Mouse (Mus musculus): Measurements from ENCODE around the gene Ubap2. TPM values are rescaled to one million over a fixed set of nuclear protein-coding genes. Genes with fewer than 3 reads are reported as not detected.

Ubap2 gene
- polyA plus RNA-seq, 1 experiment from 2014 or later: 61.3 TPM

- no peak for ATAC-seq (ENCODE audit: insufficient number of reproducible peaks, insufficient read depth, low FRiP score, low read depth)
- Histone ChIP-seq H3K4me2 (replicated peaks; ENCODE audit: low read depth, low read length) (no peak overlapping the region), H3K4me1 (ENCODE audit: control insufficient read depth, insufficient read depth, low read length) (peaks cover under 1% of the 10 kb centered on the region; the same call in 1 of the 2 replicates), H3K27ac (ENCODE audit: low read length) (no peak overlapping the region), H3K9ac (replicated peaks; ENCODE audit: low read depth, low read length) (no peak overlapping the region), H3K27me3 (ENCODE audit: control insufficient read depth, insufficient read depth, low read length) (no peaks in the 10 kb centered on the region), H3K9me3 (ENCODE audit: control insufficient read depth, low read depth, low read length) (no peaks in the 10 kb centered on the region), H3K4me3 (ENCODE audit: low read depth, low read length) (no peak overlapping the region), H3K36me3 (ENCODE audit: control insufficient read depth, insufficient read depth, low read length) (peaks cover 34% of the 10 kb centered on the region)
- 87% methylated on average over 6 of the region's 6 CpGs for whole genome bisulfite sequencing
Measured at GRCm38 (mm10) chr4:41307406-41307805, 32.5 kb upstream of the Ubap2 start.

DNA sequence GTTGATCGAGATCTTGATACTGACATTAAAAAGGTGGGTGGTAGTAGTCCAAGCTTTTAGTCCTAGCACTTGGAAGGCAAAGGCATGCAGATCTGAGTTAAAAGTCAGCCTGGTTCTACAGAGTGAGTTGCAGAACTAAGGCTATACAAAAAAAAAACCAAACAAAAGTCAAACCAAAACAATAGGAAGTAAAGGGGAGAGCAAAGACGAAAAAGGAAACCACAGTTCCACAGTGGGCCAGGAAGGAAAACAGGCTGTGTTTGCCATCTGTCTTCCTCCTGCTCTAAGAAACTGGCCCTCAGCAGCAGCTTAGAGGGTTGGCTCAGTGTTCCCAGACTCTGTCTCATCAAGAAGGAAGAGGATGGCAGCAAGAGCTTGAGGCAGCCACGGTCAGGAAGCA is 29.4 kb upstream of the Ubap2 start:
- WGBS: 65% methylated on average over 3 of the region's 3 CpGs

GRCm38 (mm10) chr4:41303671-41304070 is 28.7 kb upstream of the Ubap2 start:
- ATAC-seq (ENCODE audit: insufficient number of reproducible peaks, insufficient read depth, low FRiP score, low read depth): no peak
- no peak overlapping the region for H3K9ac ChIP-seq (replicated peaks; ENCODE audit: low read depth, low read length)
- H3K4me3 ChIP-seq (ENCODE audit: low read depth, low read length): no peak overlapping the region
- H3K9me3 ChIP-seq (ENCODE audit: control insufficient read depth, low read depth, low read length): no peaks in the 10 kb centered on the region
- H3K27me3 ChIP-seq (ENCODE audit: control insufficient read depth, insufficient read depth, low read length): no peaks in the 10 kb centered on the region
- 89% methylated on average over 7 of the region's 7 CpGs for WGBS
- no peak overlapping the region for H3K4me2 ChIP-seq (replicated peaks; ENCODE audit: low read depth, low read length)
- no peaks in the 10 kb centered on the region for H3K4me1 ChIP-seq (ENCODE audit: control insufficient read depth, insufficient read depth, low read length)
- no peak overlapping the region for H3K27ac ChIP-seq (ENCODE audit: low read length)
- peaks cover 48% of the 10 kb centered on the region for H3K36me3 ChIP-seq (ENCODE audit: control insufficient read depth, insufficient read depth, low read length)

More for the DNA sequence above, 29.4 kb upstream of the Ubap2 start:
- Histone ChIP-seq H3K4me2 (replicated peaks; ENCODE audit: low read depth, low read length) (no peak overlapping the region), H3K4me1 (ENCODE audit: control insufficient read depth, insufficient read depth, low read length) (no peaks in the 10 kb centered on the region), H3K4me3 (ENCODE audit: low read depth, low read length) (no peak overlapping the region), H3K27me3 (ENCODE audit: control insufficient read depth, insufficient read depth, low read length) (no peaks in the 10 kb centered on the region), H3K36me3 (ENCODE audit: control insufficient read depth, insufficient read depth, low read length) (peaks cover 46% of the 10 kb centered on the region), H3K9ac (replicated peaks; ENCODE audit: low read depth, low read length) (no peak overlapping the region), H3K27ac (ENCODE audit: low read length) (no peak overlapping the region), H3K9me3 (ENCODE audit: control insufficient read depth, low read depth, low read length) (no peaks in the 10 kb centered on the region)
- no peak for ATAC-seq (ENCODE audit: insufficient number of reproducible peaks, insufficient read depth, low FRiP score, low read depth)

GRCm38 (mm10) chr4:41298976-41299375 is 24.0 kb upstream of the Ubap2 start:
- Histone ChIP-seq H3K27me3 (ENCODE audit: control insufficient read depth, insufficient read depth, low read length) (no peaks in the 10 kb centered on the region), H3K9ac (replicated peaks; ENCODE audit: low read depth, low read length) (no peak overlapping the region), H3K4me2 (replicated peaks; ENCODE audit: low read depth, low read length) (no peak overlapping the region), H3K27ac (ENCODE audit: low read length) (no peak overlapping the region), H3K36me3 (ENCODE audit: control insufficient read depth, insufficient read depth, low read length) (peaks cover 74% of the 10 kb centered on the region), H3K4me1 (ENCODE audit: control insufficient read depth, insufficient read depth, low read length) (no peaks in the 10 kb centered on the region), H3K4me3 (ENCODE audit: low read depth, low read length) (no peak overlapping the region), H3K9me3 (ENCODE audit: control insufficient read depth, low read depth, low read length) (no peaks in the 10 kb centered on the region)
- WGBS: 90% methylated on average over 5 of the region's 5 CpGs
- ATAC-seq (ENCODE audit: insufficient number of reproducible peaks, insufficient read depth, low FRiP score, low read depth): no peak

DNA sequence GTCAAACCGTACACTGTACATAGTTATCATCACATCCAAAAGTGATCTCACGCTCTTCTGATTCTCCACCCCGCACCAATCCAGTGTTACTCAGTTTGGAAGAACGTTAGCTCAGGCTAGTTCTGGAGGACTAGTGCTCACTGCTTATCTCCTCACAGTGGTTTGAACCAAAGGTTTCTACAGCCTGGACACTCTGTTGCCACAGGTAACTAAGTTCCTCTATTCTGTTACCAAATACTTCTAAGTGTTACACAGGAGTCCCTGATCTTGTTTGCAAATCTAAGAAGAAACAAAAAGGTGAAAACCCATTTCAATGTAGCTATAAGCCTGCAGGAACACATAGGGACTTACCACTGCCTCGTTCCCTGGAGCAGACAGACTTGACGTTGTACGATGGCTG is 21.0 kb upstream of the Ubap2 start:
- no peak overlapping the region for H3K9ac ChIP-seq (replicated peaks; ENCODE audit: low read depth, low read length)
- no peaks in the 10 kb centered on the region for H3K9me3 ChIP-seq (ENCODE audit: control insufficient read depth, low read depth, low read length)
- H3K4me2 ChIP-seq (replicated peaks; ENCODE audit: low read depth, low read length): no peak overlapping the region
- 95% methylated on average over 7 of the region's 7 CpGs for WGBS
- no peak overlapping the region for H3K27ac ChIP-seq (ENCODE audit: low read length)
- H3K27me3 ChIP-seq (ENCODE audit: control insufficient read depth, insufficient read depth, low read length): no peaks in the 10 kb centered on the region
- peaks cover 80% of the 10 kb centered on the region for H3K36me3 ChIP-seq (ENCODE audit: control insufficient read depth, insufficient read depth, low read length)
- H3K4me3 ChIP-seq (ENCODE audit: low read depth, low read length): no peak overlapping the region
- H3K4me1 ChIP-seq (ENCODE audit: control insufficient read depth, insufficient read depth, low read length): no peaks in the 10 kb centered on the region
- ATAC-seq (ENCODE audit: insufficient number of reproducible peaks, insufficient read depth, low FRiP score, low read depth): no peak

DNA sequence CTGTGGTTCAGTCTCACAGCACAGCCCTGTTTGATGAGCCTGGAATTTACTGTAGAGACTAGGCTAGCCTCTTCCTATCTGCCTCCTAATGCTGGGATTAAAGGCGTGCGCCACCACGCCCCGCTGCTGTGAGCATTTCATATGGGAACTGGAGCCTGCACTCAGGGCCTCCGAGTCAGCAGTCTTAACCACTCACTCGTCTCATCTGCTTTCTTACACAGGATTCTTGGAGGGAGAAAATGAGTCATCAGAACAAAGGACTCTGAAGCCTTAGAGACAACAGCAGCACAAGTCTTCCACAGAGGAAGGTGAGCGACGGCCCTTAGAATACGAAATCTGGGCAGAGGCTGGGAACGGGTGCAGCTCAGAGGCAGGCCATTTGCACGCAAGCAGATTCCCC is 20.6 kb upstream of the Ubap2 start:
- ATAC-seq (ENCODE audit: insufficient number of reproducible peaks, insufficient read depth, low FRiP score, low read depth): no peak
- Histone ChIP-seq H3K4me1 (ENCODE audit: control insufficient read depth, insufficient read depth, low read length) (no peaks in the 10 kb centered on the region), H3K27me3 (ENCODE audit: control insufficient read depth, insufficient read depth, low read length) (no peaks in the 10 kb centered on the region), H3K9me3 (ENCODE audit: control insufficient read depth, low read depth, low read length) (no peaks in the 10 kb centered on the region), H3K4me2 (replicated peaks; ENCODE audit: low read depth, low read length) (no peak overlapping the region), H3K27ac (ENCODE audit: low read length) (no peak overlapping the region), H3K36me3 (ENCODE audit: control insufficient read depth, insufficient read depth, low read length) (peaks cover 79% of the 10 kb centered on the region), H3K9ac (replicated peaks; ENCODE audit: low read depth, low read length) (no peak overlapping the region), H3K4me3 (ENCODE audit: low read depth, low read length) (no peak overlapping the region)
- WGBS: 94% methylated on average over 11 of the region's 11 CpGs

DNA sequence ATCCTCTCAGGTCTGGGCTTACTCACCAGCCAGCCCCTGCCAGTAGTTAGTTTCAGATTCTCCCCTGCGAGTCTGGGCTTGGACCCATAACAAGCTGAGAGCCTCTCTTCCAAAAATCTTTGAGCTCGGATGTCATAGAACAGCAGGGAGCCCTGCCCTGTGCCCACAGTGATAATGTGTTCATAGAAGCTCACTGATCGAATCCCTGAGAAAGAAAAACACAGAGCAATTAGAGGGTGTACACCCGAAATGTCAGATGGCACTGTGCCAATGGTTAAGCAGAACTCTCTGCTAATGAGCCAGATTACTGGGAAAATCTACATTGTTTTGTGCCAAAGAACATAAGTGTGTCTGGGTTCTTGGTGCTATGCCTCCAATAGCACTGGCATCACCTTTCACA is 19.0 kb upstream of the Ubap2 start:
- peaks cover 67% of the 10 kb centered on the region for H3K36me3 ChIP-seq (ENCODE audit: control insufficient read depth, insufficient read depth, low read length)

GRCm38 (mm10) chr4:41289802-41290201 is 14.9 kb upstream of the Ubap2 start:
- Histone ChIP-seq H3K4me1 (ENCODE audit: control insufficient read depth, insufficient read depth, low read length) (no peaks in the 10 kb centered on the region), H3K27me3 (ENCODE audit: control insufficient read depth, insufficient read depth, low read length) (no peaks in the 10 kb centered on the region), H3K36me3 (ENCODE audit: control insufficient read depth, insufficient read depth, low read length) (peaks cover 36% of the 10 kb centered on the region), H3K9ac (replicated peaks; ENCODE audit: low read depth, low read length) (no peak overlapping the region), H3K4me3 (ENCODE audit: low read depth, low read length) (no peak overlapping the region), H3K4me2 (replicated peaks; ENCODE audit: low read depth, low read length) (no peak overlapping the region), H3K27ac (ENCODE audit: low read length) (no peak overlapping the region), H3K9me3 (ENCODE audit: control insufficient read depth, low read depth, low read length) (no peaks in the 10 kb centered on the region)
- ATAC-seq (ENCODE audit: insufficient number of reproducible peaks, insufficient read depth, low FRiP score, low read depth): no peak
- WGBS: 77% methylated on average over 7 of the region's 7 CpGs

More for the DNA sequence above, 19.0 kb upstream of the Ubap2 start:
- H3K9me3 ChIP-seq (ENCODE audit: control insufficient read depth, low read depth, low read length): no peaks in the 10 kb centered on the region
- H3K4me2 ChIP-seq (replicated peaks; ENCODE audit: low read depth, low read length): no peak overlapping the region
- no peaks in the 10 kb centered on the region for H3K27me3 ChIP-seq (ENCODE audit: control insufficient read depth, insufficient read depth, low read length)
- no peak overlapping the region for H3K4me3 ChIP-seq (ENCODE audit: low read depth, low read length)
- H3K4me1 ChIP-seq (ENCODE audit: control insufficient read depth, insufficient read depth, low read length): no peaks in the 10 kb centered on the region
- H3K9ac ChIP-seq (replicated peaks; ENCODE audit: low read depth, low read length): no peak overlapping the region
- no peak overlapping the region for H3K27ac ChIP-seq (ENCODE audit: low read length)
- 90% methylated on average over 4 of the region's 4 CpGs for WGBS
- ATAC-seq (ENCODE audit: insufficient number of reproducible peaks, insufficient read depth, low FRiP score, low read depth): no peak

DNA sequence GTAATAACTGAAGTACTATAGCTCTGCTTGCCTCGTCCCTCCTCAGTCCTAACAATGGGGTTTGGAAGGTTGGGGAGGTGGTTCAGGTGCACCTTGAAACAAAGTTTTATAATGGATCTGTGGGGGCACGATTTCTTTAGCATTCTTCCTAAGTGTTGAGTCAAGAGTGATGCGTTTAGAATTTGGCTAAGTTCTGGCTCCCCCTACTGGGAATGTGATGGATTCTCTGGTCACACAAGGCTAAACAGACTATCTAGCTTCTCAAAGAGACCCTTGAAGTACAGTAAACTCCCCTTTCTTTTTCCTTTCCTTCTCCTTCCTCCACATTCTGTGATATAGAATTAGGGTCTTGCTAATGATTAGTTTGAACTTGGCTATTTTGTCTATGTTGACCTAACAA is 11.5 kb upstream of the Ubap2 start:
- H3K27ac ChIP-seq (ENCODE audit: low read length): no peak overlapping the region
- no peaks in the 10 kb centered on the region for H3K27me3 ChIP-seq (ENCODE audit: control insufficient read depth, insufficient read depth, low read length)
- H3K36me3 ChIP-seq (ENCODE audit: control insufficient read depth, insufficient read depth, low read length): peaks cover 5% of the 10 kb centered on the region; the same call in 1 of the 2 replicates
- ATAC-seq (ENCODE audit: insufficient number of reproducible peaks, insufficient read depth, low FRiP score, low read depth): no peak
- WGBS: 23% methylated on average over 3 of the region's 3 CpGs
- no peak overlapping the region for H3K4me2 ChIP-seq (replicated peaks; ENCODE audit: low read depth, low read length)
- H3K4me3 ChIP-seq (ENCODE audit: low read depth, low read length): no peak overlapping the region
- H3K9ac ChIP-seq (replicated peaks; ENCODE audit: low read depth, low read length): no peak overlapping the region
- no peaks in the 10 kb centered on the region for H3K4me1 ChIP-seq (ENCODE audit: control insufficient read depth, insufficient read depth, low read length)
- no peaks in the 10 kb centered on the region for H3K9me3 ChIP-seq (ENCODE audit: control insufficient read depth, low read depth, low read length)

Measured in stomach, embryonic 14.5 days (tissue).